Mouse (Mus musculus) thymus, postnatal 0 days (tissue): ENCODE measurements around the gene Sim1. TPM values are rescaled to one million over a fixed set of nuclear protein-coding genes. Genes with fewer than 3 reads are reported as not detected.

Experiments
- DNase-seq: peaks from one replicate; pipeline ENCODE4 v3.0.0-alpha.2; 2015; ENCODE audit warnings: low spot score
- polyA plus RNA-seq: library from polyadenylated mRNA; unstranded; fragments of >200 nt; fragmentation: Nextera tagmentation; extraction: Ambion mirVana; gene quantifications from 2 replicates; pipeline ENCODE4 v1.2.1, GENCODE M21; 2015

Gene Sim1
- polyA plus RNA-seq, 1 experiment from 2014 or later = 0.07 TPM

DNA sequence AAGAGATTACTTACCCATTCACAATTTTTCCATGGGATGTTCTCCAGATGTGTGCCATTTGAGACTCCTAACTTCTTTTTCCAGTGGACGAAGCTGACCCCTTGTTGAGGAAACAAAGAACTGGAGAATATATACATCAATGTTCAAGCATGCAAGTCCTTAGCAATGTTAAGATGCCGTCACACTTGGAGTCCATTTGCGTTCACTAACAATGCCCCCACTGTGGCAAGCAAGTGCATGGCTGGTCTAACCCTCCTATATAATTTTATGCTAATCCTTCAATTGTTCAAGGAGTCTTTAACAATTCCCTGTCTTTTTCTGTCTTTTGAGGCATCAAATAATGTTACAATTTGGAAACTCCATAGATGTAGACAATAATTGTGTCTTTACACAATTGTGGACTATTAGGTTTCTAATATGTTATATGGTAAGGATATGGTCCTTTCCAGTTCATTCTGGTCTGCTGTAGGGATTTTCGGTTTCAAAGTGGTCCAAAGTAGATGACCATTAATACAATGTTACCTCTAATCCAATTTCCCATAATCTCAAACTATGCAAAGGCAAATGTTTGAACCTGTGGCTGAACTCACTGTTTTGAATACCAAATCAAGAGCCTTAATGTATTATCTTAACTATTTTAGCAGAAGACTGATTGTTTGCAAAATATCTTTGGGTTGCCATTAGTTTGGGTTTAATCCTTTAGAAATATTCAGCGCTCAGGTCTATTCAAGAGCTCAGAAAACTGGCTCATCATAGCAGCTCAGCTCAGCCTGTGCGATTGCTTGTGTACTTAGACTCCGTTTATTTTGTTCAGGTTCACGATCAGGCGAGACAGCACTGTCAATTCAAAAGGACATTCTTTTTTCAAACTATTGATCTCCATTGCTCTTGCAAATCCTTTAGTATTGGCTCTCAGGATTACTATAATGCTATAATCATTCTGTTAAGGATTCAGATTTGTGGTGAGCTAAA lies 129.0 kb downstream of the Sim1 start:
- no peak for DNase-seq
